Mouse (Mus musculus) heart, adult 9 months (tissue): ENCODE results near the gene Gm9732.
"Not testable (repeated sequence)": the region's sequence is repeated elsewhere in the genome, so short reads cannot be mapped to it uniquely, and the experiment has no call there.

Experiments used
- DNase-seq, 2 experiments: peaks; one replicate each; pipeline ENCODE4 v3.0.0; 2022; ENCODE audit warnings: low spot score in 2 of 2

Gene Gm9732

GRCm38 (mm10) chr14:43274986-43275511, at the start of gene Gm9732:
TSS of gene Gm9732 (plus strand) at chr14:43275036.
- not testable (repeated sequence) for DNase-seq

GRCm38 (mm10) chr14:43235204-43235603, 39.6 kb upstream of the Gm9732 start, which contains the start of gene Gm8122:
TSS of gene Gm8122 (minus strand) at chr14:43235304.
- DNase-seq: not testable (repeated sequence)

- not testable (repeated sequence) for DNase-seq
Measured at GRCm38 (mm10) chr14:43237769-43238168, 37.1 kb upstream of the Gm9732 start.

- not testable (repeated sequence) for DNase-seq
Measured at GRCm38 (mm10) chr14:43249611-43250170, 25.1 kb upstream of the Gm9732 start.

- DNase-seq: not testable (repeated sequence)
Measured at GRCm38 (mm10) chr14:43250549-43251253, 24.1 kb upstream of the Gm9732 start.

GRCm38 (mm10) chr14:43256511-43256910, 18.3 kb upstream of the Gm9732 start:
- not testable (repeated sequence) for DNase-seq

- not testable (repeated sequence) for DNase-seq
Measured at GRCm38 (mm10) chr14:43258349-43258748, 16.5 kb upstream of the Gm9732 start, which contains the start of gene Gm8126. TSS of gene Gm8126 (plus strand) at chr14:43258649.

- not testable (repeated sequence) for DNase-seq
Measured at GRCm38 (mm10) chr14:43263421-43263820, 11.4 kb upstream of the Gm9732 start.

- DNase-seq: not testable (repeated sequence)
Measured at GRCm38 (mm10) chr14:43268521-43269084, 6.2 kb upstream of the Gm9732 start.

GRCm38 (mm10) chr14:43269211-43269610, 5.6 kb upstream of the Gm9732 start:
- not testable (repeated sequence) for DNase-seq

GRCm38 (mm10) chr14:43273161-43273560, 1.7 kb upstream of the Gm9732 start:
- not testable (repeated sequence) for DNase-seq

GRCm38 (mm10) chr14:43275752-43276151, 916 bp downstream of the Gm9732 start:
- not testable (repeated sequence) for DNase-seq

- DNase-seq: not testable (repeated sequence)
Measured at GRCm38 (mm10) chr14:43277468-43277867, 2.6 kb downstream of the Gm9732 start.

GRCm38 (mm10) chr14:43278146-43278545, 3.3 kb downstream of the Gm9732 start:
- DNase-seq: not testable (repeated sequence)

GRCm38 (mm10) chr14:43278681-43279080, 3.8 kb downstream of the Gm9732 start:
- DNase-seq: not testable (repeated sequence)

- not testable (repeated sequence) for DNase-seq
Measured at GRCm38 (mm10) chr14:43293503-43293902, 18.7 kb downstream of the Gm9732 start, which contains the start of gene Gm8127. TSS of gene Gm8127 (minus strand) at chr14:43293832.

GRCm38 (mm10) chr14:43319516-43319915, 44.7 kb downstream of the Gm9732 start:
- not testable (repeated sequence) for DNase-seq

GRCm38 (mm10) chr14:43328603-43329002, 53.8 kb downstream of the Gm9732 start:
- DNase-seq: not testable (repeated sequence)

- not testable (repeated sequence) for DNase-seq
Measured at GRCm38 (mm10) chr14:43331362-43331880, 56.6 kb downstream of the Gm9732 start.

- not testable (repeated sequence) for DNase-seq
Measured at GRCm38 (mm10) chr14:43337646-43338045, 62.8 kb downstream of the Gm9732 start.

- DNase-seq: not testable (repeated sequence)
Measured at GRCm38 (mm10) chr14:43347711-43348110, 72.9 kb downstream of the Gm9732 start, which contains the start of gene 1700001F09Rik. TSS of gene 1700001F09Rik (minus strand) at chr14:43347811.

GRCm38 (mm10) chr14:43352944-43353343, 78.1 kb downstream of the Gm9732 start:
- DNase-seq: not testable (repeated sequence)
